Mouse (Mus musculus): ENCODE measurements around the gene Gm9857.

Gene Gm9857

DNA sequence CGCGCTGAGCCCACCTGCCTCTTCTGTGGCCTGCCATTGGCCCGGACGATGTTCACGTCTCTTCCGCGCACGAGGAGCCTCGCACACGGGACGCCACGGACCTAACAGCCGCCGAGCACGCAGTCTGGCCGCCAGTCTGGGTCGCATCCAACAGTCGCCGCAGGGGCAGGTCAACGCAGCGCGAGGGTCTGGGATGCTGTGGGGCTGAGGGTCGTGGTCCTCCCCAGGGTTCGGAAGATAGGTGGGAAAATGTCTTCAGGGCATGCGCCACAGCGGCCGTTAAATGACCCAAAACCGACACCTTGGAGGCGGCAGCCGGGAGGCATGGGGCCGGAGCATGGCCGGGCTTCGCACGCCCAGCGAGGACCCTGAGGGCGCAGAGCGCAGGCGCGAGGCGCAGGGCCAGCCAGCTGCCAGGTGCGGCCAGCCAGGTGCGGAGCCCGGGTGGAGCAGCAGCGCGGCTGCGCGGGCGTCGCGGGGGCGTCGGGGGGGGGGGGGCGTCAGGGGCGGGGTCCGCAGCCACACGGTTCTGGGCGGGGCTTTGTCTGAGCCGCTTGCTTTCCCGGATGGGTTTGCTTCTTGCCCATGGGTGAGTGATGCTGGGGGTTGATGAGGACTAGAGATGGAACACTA lies at the start of gene Gm9857:
Gm9857 (minus strand) TSS at position 445 of the 633 bp plus-strand sequence.
- in situ Hi-C loops (cut with MboI, MseI) = no loop called here

DNA sequence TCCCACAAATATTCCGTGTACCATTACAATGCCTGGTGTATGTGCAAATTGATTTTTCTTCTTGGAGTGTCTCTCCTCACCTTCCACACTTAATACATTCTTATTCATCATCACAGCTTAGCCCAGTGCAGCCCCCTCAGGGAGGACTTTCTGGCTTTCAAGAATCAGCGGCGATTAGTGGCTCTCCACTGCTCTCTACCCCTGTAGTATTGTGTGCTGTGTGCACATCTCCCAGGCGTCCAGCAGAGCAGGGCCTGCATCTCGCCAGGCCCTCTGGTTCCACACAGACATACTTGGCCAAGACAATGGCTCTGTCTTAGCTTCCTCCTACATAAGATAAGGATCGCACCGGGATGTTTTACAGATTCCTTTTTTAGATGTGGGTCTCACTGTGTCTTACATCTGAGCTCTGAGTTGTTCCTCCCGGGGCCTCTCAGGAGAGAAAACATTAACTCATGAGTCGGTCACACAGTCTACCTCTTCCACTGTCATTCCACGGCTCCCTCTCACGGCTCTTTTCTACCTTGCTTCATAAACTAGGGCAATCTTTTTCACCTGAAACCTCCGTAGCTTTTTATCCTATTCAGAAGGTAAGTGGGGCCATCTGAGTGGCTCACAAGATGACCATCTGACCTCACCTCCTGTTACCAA lies 46.9 kb upstream of the Gm9857 start:
- in situ Hi-C loops (cut with MboI, MseI) = no loop called here

DNA sequence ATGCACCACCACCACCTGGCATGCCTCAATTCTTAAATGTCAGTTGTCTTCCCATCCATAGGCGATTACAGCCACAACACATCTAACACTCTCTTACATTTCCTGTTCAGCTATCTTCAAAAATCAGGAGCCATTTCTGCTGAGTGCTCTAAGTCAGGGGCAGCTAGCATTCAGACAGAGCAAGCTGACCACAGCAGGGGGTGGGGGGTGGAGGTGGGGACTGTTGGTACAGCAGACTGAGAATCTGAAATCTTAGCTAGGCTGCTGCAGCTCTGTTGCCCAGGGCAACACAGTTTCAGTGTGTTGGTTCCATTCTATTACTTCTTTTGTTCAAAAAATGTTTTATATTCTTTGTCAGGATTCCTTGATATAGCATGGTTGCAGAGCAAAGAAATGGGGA lies 46.3 kb upstream of the Gm9857 start:
- in situ Hi-C loops (cut with MboI, MseI) = no loop called here

DNA sequence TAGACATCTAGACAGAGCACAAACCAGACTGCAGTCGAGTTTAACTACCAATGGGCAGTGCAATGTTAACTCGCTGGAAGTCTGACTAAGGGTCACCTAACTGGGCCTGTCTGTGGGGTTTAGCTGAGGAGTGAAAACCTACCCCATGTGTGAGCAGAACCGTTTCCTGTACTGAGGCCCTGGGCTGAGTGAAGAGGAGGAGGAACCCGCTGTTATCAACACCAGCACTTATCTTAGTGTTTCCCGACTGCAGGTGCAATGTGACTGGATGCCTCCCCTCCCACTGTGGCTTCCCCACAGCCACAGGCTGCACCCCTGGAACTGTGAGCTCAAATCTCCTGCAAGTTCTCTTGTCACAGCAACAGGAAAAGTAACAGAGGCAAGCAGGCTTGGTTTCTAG lies 43.7 kb upstream of the Gm9857 start:
- in situ Hi-C loops (cut with MboI, MseI) = no loop called here

DNA sequence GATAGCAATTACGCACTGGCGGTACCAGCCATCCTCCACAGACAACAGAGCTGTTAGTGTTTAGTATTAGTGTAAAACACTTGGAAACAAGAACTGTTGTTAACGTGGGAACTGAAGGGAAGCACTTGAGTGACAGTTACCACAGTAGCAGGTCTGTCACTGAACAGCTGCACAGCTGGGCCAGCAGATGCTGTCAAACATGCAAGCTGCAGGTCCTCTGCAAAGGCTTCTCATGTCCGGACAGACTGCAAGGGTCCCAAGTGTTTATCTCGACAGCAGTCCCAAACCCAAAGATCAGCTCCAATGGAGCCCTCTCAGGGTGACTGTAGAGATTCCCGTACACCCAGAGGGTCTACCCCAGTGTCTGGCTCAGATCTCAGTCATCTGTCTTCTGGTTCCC lies 41.7 kb upstream of the Gm9857 start:
- in situ Hi-C loops (cut with MboI, MseI) = no loop called here

DNA sequence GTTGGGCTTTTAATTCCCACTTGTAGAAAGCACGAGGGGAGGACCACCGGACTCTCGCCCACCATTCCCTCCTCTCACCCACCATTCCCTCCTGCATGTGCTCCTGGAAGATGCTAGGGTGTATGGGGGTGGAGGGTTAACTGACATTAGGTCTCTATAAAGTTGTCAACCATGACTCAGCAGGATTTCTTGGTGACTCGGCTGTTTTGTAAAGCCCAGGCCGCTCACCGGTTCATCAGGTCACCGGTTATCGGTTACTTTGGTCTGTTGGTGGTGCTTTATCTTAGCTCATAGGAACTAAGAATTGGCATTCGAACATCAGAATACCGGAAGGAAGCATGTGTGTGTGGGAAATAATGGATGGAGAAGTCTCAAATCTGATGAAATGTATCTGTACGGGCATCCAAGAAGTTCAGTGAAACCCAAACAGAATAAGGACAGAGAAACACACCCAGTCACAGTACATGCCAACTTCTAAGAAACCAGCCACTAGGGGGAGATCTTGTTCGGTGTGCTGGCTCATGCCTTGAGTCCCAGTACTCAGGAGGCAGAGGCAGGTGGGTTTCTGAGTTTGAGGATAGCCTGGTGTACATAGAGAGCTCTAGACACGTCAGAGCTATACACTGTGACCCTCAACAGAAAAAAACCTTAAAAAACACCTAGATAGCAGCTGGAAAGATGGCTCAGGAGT lies 37.2 kb upstream of the Gm9857 start:
- in situ Hi-C loops (cut with MboI, MseI) = no loop called here

DNA sequence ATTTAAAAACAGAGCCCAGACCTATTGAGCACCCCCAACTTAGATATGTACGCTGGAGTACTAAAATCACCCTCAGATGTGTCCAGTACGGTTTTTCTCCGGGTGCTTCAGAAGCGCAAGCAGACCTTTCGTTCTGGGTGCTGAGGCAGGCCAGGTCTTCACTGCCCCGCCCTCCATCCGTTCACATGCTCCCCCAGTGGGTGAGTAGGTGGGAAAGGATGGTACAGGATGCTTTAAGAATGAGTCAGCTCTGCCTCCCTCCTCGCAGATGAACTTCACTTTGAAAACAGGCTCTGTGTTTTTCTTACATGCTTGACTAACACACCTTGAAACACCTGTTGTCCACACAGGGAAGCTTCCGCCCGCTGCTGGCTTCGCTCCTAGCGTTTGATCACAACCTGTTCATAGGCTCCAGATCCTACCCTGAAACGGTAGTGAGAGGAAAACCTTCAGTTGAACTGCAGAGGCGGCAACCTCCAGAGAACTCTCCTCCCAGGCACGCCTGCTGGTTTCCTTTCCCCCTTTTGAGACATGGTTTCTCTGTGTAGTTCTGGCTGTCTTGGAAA lies 34.8 kb upstream of the Gm9857 start:
- in situ Hi-C loops (cut with MboI, MseI) = no loop called here

DNA sequence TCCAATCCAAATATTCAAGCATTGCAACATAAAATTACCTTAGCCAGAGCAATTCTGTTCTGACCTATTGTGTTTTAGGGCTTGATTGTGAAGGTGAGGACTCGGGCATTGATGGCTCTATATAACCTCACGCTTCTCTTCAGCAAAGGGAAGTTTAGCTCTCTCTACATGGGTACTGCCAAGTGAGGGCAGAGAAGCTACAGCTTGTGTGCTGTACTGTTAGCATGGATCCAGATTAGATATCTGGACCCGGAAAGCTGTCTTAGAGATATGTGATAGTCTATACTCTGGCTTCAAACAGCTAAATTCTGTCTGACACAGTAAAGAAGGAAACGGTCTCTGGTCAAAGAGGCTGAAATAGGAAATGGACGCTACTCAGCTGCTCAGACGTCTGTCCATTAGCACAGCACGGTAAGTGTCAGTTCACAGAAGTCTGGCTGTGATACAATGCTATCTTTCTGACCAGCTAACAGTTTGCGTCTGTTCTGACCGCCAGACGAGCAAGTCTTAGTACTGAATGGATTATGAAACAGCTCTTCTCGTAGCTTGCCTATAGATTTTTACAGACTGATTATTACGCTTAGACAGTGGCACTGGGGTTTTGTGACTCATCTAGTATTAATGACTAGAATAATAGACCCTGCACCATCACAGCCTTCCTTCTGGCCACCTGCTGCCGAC lies 33.9 kb upstream of the Gm9857 start:
- in situ Hi-C loops (cut with MboI, MseI) = no loop called here

DNA sequence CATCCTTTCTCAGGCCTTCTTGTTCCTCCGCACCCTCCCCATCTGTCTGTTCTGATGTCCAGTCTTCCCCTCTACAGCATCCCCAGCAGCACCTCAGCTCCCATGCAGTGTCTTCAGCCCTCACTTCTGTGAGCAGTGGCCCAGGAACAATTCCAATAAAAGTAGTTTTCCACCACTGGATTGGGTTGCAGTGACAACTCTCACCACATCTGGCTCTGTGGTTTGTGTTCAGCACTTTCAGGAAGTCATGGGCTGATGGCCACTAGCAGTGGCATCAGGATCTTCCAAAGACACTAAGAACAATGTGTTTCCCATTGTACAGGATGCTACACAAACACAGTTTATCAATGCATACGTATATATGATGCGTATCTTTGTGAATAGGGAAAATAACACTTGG lies 25.8 kb upstream of the Gm9857 start:
- in situ Hi-C loops (cut with MboI, MseI) = no loop called here

DNA sequence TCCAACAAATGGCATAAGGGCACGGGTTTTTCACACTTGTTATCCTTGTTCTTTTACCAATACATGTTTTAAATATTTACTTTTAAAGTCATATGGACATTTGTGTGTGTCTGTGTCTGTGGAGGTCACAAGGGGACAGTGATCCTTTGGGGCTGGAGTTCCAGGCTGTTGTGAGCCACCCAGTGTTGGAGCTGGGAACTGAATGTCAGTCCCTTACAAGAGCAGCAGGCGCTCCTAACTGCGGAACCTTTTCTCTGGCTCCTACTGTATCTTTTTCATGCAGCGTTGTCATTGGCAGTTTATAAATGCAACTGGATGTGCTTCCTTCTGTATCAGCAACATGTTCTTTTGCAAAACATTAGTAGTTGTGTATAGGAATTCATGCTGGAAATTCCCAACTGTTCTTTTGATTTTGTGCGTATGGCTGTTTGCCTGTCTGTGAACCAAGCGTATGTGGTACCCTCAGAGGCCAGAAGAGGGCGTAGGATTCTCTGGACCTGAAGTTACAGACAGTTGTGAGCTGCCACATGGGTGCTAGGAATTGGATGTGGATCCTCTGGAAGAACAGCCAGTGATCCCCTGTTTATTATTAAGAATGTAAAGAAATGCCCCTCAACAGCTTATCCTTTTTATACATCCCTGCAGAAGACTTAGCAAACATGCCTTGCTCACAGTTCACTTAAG lies 24.3 kb upstream of the Gm9857 start:
- in situ Hi-C loops (cut with MboI, MseI) = no loop called here

DNA sequence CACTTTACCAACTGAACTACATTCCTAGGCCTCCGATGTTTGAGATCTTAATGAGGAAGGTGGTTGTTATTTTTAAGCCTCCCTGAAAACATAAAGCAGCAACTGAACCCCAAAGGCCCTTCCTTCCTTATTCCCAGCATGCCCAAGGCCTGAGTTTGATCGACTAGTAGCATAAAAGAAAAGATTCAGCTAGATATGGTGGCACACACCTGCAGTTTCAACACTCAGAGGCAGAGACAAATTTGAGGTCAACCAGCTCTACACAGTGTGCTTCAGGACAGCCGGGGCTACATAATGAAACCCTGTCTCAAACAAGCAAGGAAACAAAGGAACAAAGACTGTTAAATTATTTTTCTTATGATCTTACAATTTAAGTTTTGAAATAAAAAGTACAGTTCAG lies 23.5 kb upstream of the Gm9857 start:
- in situ Hi-C loops (cut with MboI, MseI) = no loop called here

DNA sequence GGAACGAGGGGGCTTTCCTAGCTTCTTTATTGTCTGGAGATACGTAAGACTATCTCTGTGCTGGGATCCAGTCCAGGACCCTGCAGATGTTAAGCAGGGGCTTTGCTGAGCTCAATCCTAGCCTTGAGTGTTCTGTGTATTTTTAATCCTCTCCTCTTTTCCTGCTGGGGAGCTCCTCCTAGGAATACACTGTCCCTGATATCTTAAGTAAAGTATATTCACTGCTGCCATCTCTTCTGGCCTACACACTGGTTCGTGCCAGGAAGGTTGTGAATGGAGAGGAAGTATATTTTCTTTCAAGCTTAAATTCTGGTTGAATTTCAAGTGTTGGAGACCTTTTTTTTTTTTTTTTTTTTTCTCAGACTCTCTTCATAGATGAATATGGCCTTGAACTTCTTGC lies 23.0 kb upstream of the Gm9857 start:
- in situ Hi-C loops (cut with MboI, MseI) = no loop called here

DNA sequence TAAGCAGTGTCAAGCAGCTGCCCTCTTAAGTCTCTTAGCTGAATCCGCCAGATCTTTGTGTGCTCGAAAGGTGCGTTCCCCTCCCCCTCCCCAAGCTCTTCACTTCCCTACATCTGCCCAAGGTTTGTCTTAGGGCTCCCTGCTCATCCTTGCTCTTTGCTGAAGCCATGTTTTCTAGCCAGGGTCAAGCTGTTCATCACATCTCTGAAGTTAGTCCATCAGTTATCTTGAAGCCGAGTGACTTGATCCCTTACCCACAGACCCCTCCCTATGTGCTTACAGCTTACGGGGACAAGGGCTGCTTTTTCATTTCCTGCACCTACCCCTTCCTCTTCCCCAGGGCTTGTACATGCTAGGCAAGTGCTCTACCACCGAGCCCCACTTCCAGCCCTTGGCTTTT lies 21.4 kb upstream of the Gm9857 start:
- in situ Hi-C loops (cut with MboI, MseI) = no loop called here

DNA sequence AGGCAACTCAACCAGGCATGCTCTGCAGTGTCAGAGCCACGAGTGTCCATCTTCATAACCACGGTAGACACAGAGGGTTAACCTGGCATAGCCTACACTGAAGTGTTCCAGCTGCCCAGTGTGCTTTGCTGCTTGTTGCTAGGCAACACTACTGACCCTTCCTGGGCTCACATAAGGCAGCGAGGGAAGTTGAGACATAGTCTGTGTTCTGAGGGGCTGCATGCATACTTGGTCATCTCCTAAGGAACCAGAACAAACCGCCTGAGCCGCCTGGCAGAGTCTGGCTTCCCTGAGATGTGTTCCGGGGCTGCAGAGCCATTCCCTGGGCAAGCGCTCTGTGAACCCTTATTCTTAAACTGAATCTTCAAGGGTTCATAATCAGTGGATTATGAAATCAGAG lies 21.0 kb upstream of the Gm9857 start:
- in situ Hi-C loops (cut with MboI, MseI) = no loop called here

DNA sequence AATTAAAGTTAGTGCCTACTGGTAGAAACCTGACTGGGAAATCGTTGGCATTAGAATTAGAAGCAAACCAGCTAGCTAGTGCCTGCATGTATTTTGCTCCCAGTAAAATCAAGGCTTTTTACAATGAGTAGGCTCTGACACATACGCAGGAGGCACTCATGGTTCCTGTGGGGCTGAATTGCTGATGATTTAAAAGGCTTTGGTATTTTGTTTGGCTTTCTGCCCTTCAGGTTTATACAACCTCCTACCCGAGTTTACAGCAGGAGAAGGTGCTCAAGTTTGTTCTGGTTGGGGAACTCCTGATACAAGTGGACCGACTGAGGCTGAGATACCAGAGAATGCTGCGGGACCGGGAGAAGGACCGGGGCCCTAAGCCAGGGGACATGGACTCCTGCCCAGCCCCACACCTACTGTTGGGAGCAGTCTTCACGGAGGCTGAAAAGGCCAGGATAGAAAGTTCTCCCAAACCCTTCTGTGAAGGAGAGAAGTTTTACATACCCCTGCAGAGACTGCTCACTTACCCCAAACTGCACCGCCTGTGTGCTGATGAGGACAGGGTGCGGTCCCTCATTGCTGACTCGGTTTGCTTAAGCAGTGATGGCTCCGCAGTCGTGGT lies 19.5 kb upstream of the Gm9857 start:
- in situ Hi-C loops (cut with MboI, MseI) = no loop called here

DNA sequence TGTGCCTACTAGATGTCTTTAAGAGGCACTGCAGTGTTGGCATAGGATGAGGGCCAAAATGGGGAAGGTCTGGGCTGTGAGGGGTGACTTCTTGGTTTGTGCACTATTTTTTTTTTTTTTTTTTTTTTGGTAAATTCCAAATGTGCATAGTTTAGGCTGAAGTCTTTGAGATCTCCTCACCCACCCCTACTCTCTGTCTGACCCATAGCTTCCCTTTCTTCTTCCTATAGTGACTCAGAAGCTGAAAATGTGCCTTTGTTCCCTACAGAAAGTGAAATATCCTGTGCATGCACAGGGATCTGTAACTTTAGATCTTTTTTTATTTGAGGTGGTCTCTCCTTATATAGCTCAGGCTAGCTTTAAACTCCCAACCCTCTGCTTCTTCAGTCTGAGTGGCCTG lies 17.7 kb upstream of the Gm9857 start:
- in situ Hi-C loops (cut with MboI, MseI) = no loop called here

DNA sequence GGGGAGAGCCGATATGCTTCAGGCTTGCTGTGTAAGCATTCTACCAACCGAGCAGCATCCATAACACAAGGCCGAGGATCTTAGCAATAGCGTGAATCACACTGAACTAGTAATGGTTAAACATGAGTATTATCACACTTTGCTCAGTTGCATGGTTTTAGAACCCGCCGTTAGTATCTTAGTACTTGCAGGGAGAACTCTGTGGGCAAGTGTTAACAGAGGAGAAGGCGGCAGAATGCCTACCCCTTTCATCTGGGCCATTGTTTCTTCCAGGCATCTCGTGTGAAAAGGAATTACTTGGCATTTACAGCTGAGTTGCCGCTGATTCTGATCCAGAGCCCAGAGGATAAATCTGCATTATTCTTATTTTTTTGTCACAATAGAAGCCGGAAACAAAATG lies 751 bp upstream of the Gm9857 start:
- in situ Hi-C loops (cut with MboI, MseI) = no loop called here

DNA sequence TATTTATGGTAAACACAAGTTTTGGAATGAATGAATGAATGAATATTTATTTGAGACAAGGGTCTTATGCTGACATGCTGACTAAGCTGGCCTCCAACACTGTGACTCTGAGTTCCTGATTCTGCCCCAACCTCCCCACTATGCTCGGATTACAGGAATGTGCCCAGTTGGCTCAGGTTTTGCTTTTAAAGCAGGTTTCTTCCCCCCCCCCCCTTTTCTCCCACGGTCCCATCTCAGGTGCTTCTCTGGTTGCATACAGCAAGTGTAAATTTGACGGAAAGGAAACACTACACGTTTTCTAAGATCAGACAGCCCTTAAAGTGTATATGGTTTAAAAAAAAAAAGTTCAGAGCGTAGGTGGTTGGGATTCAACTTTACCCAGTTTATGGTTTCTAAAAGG lies 672 bp downstream of the Gm9857 start, which contains the start of gene Henmt1:
Henmt1 (plus strand) TSS at position 301 of the 400 bp plus-strand sequence.
- in situ Hi-C loops (cut with MboI, MseI) = no loop called here

DNA sequence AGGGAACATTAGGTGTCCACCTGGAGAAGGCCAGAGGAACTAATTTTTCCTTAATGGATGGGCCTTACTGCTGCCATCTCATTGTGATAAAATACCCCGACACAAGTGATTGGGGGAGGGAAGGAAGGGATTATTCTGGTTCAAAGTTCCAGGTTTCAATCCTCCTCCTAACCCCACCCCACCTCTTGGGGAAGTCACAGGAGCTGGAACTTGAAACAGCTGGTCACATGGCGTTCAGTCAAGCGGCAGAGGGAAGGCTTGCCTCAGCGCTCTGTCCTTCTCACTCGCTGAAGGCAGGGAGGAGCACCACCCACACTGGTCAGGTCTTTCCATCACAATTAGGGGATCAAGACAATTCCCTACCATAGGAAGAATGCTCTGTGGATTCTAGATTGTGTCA lies 1.6 kb downstream of the Gm9857 start:
- in situ Hi-C loops (cut with MboI, MseI) = no loop called here

DNA sequence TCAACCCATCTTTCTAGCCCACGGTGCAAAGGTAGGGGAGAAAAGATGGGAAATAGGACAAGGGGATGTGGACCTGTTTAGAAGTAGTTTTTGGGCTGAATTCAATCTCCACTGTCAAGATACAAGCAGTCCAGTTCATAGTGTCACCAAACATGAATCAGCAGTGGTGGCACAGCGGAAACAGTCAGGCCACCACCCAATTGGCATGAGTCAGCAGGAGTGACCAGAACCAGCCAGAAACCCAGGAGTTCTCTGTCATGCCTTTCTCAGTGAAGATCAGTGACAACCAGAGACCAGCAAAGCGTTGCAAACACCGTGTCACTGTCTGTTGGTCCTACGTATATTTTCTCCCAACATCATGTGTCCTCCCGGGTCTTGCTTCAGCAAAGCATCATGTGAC lies 6.7 kb downstream of the Gm9857 start:
- in situ Hi-C loops (cut with MboI, MseI) = no loop called here

DNA sequence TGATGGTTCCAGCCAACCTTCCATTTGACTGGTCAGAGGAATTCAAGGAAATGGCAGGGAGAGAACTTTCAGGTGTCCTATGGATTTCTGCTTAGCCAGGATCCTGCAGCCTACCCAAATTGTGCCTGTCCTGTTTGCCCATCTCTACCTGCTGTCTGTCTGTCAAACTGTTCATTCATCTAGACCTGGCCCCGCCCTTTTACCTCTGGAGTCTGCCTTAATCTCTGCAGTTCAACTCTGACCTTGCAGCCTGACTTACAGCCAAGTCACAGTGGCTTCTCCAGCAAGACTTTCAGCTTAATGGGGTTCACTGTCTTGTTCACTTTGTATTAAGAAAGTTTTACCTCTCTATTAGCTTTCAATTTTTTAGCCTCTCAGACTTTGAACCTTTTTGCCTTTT lies 13.9 kb downstream of the Gm9857 start:
- in situ Hi-C loops (cut with MboI, MseI) = no loop called here
